Mouse (Mus musculus) layer of hippocampus, adult 8-10 months (tissue): ENCODE measurements around the gene Zdhhc14. TPM values are rescaled to one million over a fixed set of nuclear protein-coding genes. Genes with fewer than 3 reads are reported as not detected.
"Not testable (repeated sequence)": the region's sequence is repeated elsewhere in the genome, so short reads cannot be mapped to it uniquely, and the experiment has no call there.

Source experiments
- DNase-seq, 2 experiments: peaks; one replicate each; pipeline ENCODE4 v3.0.0; 2022; ENCODE audit warnings: low spot score in 2 of 2
- total RNA-seq, 4 experiments: library from RNA; stranded (reverse); gene quantifications; 2 replicates each; pipeline ENCODE4 v1.2.4; 2022

The Zdhhc14 gene
- total RNA-seq, 4 experiments from 2014 or later = 34.6 to 44.3 (median 41.9) TPM

- DNase-seq = no peak
Measured at GRCm38 (mm10) chr17:5598999-5599398, 106.6 kb downstream of the Zdhhc14 start.

DNA sequence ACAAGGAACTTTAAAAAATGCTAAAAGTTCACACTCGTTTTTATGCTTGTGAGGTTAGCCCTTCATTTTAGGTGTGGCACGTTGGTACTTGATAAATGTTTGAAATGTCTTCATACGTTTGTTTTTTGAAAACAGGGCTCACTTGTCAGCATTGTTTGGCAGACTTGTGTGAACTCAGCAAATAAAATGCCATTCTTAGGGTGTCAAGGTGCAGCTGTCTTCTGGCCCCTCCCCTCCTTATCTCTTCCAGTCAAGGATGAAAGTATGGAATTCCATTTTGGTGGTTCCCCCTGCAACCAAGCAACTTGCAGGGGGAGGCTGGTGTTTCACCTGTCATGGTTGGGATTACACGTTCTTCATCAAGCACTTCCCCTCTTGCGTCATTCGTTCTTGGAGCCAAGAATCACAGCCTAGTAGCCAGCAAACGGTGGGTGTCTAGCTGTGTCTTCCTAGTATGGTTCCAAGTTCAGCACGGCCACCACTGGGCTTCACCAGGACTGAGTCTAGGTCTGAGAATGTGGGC, 108.2 kb downstream of the Zdhhc14 start:
- DNase-seq = no peak

- no peak for DNase-seq
Measured at GRCm38 (mm10) chr17:5601953-5602352, 109.6 kb downstream of the Zdhhc14 start.

GRCm38 (mm10) chr17:5606151-5606591, 113.8 kb downstream of the Zdhhc14 start:
- DNase-seq = peak; percentile 28 to 38

- peak; percentile 52 to 55 for DNase-seq
Measured at GRCm38 (mm10) chr17:5607352-5607751, 115.0 kb downstream of the Zdhhc14 start.

- DNase-seq = no peak
Measured at GRCm38 (mm10) chr17:5609875-5610552, 117.7 kb downstream of the Zdhhc14 start.

DNA sequence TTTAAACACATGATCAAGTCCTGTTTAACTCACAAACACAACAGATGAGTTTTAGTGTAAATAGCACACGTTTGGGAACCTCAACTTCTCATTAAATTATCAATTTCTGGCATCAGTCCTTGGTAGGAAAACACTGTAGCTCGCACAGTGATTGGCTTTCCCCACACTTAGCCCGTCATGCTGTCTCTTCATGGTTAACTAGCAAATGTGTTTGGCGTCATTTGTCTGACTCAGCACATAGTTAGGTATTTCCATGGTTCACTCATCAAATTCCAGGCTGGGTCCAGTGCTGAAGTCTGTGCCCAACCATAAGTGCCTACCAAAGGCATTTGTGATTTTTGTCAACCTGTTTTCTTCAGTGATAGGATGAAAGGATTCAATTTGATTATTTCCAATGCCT, 119.9 kb downstream of the Zdhhc14 start:
- DNase-seq = no peak

DNA sequence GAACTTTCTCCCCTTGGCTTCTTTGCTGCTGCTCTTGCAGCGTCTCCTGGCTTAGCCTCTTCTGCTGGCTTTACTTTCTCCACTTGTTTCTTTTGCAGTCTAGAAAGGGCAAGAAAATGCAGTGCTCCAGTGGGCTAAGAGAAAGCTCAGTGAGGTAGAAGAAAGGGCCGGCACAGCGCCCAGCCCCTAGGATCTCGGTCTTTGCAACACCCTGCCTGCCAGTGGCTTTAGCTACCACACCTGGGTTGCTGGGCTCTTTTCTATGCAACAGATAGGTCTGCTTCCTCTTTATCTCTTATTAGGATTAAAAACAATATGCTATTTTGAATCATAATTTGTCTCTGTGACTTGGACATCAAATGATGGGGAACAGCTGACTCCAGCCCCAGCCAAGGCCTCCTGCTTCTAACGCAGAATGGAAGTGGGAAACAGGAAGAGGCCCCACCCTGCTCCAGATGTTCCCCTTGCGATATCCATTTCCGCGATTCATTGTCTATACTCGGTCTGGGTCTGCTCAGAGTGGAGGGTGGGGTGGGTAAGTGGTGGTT, 122.5 kb downstream of the Zdhhc14 start:
- no peak for DNase-seq

GRCm38 (mm10) chr17:5621626-5622591, 129.6 kb downstream of the Zdhhc14 start:
- peak in 1 of 2 experiments; percentile 56 for DNase-seq

- no peak for DNase-seq
Measured at GRCm38 (mm10) chr17:5622764-5623163, 130.4 kb downstream of the Zdhhc14 start.

GRCm38 (mm10) chr17:5623181-5623580, 130.8 kb downstream of the Zdhhc14 start:
- DNase-seq = no peak

DNA sequence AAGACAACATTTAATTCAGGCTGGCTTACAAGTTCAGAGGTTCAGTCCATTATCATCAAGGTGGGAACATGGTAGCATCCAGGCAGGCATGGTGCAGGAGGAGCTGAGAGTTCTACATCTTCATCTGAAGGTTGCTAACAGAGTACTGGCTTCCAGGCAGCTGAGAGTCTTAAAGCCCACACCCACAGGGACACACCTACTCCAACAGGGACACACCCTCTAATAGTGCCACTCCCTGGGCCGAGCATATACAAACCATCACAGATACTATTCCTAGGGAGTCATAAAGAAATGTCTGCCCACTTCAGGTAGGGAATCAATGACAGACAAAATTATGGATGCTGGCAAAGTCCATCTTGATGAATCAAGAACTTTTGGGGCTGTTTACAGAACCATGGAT, 132.5 kb downstream of the Zdhhc14 start:
- not testable (repeated sequence) for DNase-seq

DNA sequence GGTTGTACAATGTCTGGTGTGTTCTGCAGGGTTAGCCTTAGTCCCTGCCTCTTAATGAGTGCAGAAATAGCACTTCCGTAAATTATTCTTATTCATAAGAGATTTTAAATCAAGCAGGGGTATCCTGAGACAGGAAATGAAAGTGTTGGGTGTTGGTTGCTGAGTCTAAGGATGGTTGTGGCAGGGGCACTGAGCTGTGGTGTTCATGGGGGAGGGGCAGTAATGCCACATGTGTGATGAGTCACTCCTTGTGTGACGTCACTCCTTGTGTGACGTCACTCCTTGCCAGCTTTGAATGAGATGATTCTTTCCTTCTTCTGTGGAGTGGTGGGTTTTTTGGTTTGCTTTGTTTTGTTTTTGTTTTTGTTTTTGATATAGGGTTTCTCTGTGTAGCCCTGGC, 134.0 kb downstream of the Zdhhc14 start:
- no peak for DNase-seq

DNA sequence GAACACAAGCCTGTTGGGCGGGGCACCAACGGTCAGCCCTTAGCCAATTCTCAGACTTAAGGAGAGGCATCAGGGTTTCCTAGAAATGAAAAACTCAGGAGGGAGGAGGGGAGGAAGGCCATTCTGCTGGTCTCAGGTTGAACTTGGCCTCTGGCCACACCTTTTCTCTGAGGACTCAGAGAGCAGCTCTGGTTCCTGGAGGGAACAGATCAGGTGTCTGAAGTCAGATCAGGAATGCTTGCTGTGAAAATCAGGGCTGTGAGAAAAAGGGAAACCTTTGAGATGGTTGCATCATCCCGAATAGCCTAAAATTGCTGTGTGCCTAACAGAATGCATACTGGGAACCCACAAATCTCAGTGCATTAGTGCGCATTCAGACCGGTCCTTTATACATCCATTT, 135.3 kb downstream of the Zdhhc14 start:
- DNase-seq = no peak

DNA sequence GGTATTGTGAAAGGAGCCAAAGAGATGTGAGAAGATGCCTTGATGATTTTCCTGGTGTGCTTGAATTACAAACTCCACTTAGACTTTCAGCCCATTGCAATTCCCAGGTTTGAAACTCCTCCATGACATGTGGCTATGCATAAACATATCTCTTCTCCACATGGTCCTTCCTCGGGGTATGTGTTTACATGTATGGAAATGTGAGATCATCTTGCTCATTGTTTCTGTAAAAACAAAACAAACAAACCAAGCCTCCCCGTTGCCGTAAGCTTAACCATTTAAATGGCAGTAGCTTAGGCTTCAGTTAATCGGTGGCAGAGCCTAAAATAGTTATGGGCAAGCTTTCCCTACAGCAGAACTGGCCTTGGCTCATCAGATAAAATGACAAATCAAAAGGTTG, 137.3 kb downstream of the Zdhhc14 start:
- no peak for DNase-seq

DNA sequence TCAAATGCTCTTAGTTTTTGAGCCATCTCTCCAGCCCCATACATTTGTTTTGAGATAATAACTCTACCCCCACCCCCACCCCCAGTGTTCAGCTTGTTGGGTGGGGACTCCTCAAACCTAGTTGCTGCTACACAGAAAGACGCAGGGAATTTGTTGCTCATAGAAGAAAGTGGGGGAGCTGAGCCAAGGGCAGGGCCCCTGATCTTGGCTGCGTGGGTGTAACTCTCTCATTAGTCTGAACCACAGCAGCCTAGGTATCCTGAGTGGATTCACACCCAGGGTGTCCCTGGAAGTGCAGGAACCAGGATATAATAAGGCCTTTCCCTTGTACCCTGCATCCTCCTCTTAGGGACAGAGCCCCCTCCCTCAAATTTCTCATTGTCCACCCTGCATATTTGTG, 142.9 kb downstream of the Zdhhc14 start:
- DNase-seq = no peak

- no peak for DNase-seq
Measured at GRCm38 (mm10) chr17:5641436-5641835, 149.1 kb downstream of the Zdhhc14 start.

GRCm38 (mm10) chr17:5642918-5643721, 150.8 kb downstream of the Zdhhc14 start:
- peak; percentile 84 to 85 for DNase-seq

DNA sequence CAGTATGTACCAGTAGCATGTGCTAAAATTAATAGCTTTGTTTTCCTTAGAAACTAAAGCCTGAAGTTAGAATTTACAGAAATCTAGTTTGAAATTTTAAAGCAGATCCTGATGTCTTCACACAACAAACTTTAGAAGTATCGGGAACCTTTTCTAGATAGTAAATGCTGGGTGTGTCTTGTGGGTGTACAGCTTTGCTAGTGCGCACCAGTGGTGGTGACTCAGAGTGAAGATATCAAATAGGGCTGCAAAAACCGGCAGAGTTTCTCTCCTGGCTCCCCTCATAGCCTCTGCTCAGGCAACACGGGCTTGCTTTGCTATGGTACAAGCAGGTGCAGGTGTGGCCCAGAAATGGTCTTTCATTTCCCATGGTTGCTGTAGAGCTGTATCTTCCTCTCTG, 157.8 kb downstream of the Zdhhc14 start:
- no peak for DNase-seq

GRCm38 (mm10) chr17:5650642-5651041, 158.3 kb downstream of the Zdhhc14 start:
- DNase-seq = no peak

- no peak for DNase-seq
Measured at GRCm38 (mm10) chr17:5651551-5651950, 159.2 kb downstream of the Zdhhc14 start.
